Mouse (Mus musculus): ENCODE measurements around the gene Gm38431. TPM values are rescaled to one million over a fixed set of nuclear protein-coding genes. Genes with fewer than 3 reads are reported as not detected.
A peak's percentile ranks its signal among the peaks of the same experiment; 100 is the strongest.

Gene Gm38431
- polyA plus RNA-seq, 1 experiment, result 13.5 TPM

DNA sequence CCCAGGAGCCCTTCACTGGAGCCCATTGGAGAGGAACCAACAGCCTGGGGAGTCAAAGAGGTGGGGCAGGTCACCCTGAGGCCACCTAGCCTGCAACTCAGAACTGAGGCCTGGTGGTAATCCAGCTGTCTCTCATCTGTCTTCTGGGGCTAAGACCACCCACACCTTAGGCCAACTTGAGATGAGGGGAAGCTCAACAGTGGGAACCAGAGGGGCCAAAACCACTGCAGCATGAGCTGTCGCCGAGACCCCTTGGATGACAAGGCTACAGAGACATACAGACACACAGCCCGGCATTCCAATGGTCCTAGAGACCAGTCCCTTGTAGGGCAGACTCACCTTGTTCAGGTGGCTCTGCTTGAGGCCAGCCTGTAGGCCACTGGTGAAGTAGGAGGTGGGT is 16.2 kb downstream of the Gm38431 start:
- Histone ChIP-seq H3K27ac (ENCODE audit: control insufficient read depth, insufficient read depth, low read length) (no peak overlapping the region), H3K27me3 (ENCODE audit: control insufficient read depth, insufficient read depth, low read length) (no peaks in the 10 kb centered on the region), H3K4me1 (replicated peaks; ENCODE audit: control insufficient read depth, insufficient read depth, low read length) (peaks cover 4% of the 10 kb centered on the region; the same call in 1 of the 2 replicates), H3K4me3 (ENCODE audit: control insufficient read depth, insufficient read depth, low read length) (no peak overlapping the region), H3K36me3 (ENCODE audit: control insufficient read depth, insufficient read depth, low read length) (peaks cover 55% of the 10 kb centered on the region)
- TF ChIP-seq CTCF (IDR thresholded peaks at IDR 0.05; ENCODE audit: borderline replicate concordance, control insufficient read depth, extremely low read depth, insufficient read depth, low read length, poor library complexity) (no peak), POLR2A (IDR thresholded peaks at IDR 0.05; ENCODE audit: control insufficient read depth, extremely low read depth, insufficient read depth, low read length, poor library complexity) (no peak)
- no peak for DNase-seq
- WGBS, result 100% methylated on average over 3 of the region's 3 CpGs

DNA sequence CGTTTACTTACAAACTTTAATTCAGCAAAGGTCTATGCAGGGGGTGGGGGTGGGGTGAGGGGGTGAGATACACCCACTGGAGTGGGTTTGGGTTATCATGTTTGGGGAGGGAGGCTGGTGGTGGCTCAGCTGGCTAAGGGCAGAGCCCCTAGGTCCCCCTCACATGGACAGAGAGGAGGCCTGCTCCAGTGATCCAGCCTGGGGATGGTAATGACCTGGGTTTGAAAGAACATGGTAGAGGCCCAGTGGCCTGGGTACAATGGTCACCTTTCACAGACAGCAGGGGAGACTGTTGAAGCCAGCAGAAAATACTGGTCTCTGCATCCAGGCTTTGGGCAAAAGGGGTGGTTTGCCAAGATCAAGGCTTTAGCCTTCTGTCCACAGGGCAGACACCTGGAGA is 17.6 kb downstream of the Gm38431 start:
- no peak overlapping the region for H3K27ac ChIP-seq (ENCODE audit: control insufficient read depth, insufficient read depth, low read length)
- no peak overlapping the region for H3K4me3 ChIP-seq (ENCODE audit: control insufficient read depth, insufficient read depth, low read length)
- H3K27me3 ChIP-seq (ENCODE audit: control insufficient read depth, insufficient read depth, low read length), result no peaks in the 10 kb centered on the region
- no peak for TF ChIP-seq POLR2A (IDR thresholded peaks at IDR 0.05; ENCODE audit: control insufficient read depth, extremely low read depth, insufficient read depth, low read length, poor library complexity)
- no peak for TF ChIP-seq CTCF (IDR thresholded peaks at IDR 0.05; ENCODE audit: borderline replicate concordance, control insufficient read depth, extremely low read depth, insufficient read depth, low read length, poor library complexity)
- peaks cover 4% of the 10 kb centered on the region; the same call in 1 of the 2 replicates for H3K4me1 ChIP-seq (replicated peaks; ENCODE audit: control insufficient read depth, insufficient read depth, low read length)
- 70% methylated on average over 1 of the region's 1 CpGs for WGBS
- peaks cover 40% of the 10 kb centered on the region for H3K36me3 ChIP-seq (ENCODE audit: control insufficient read depth, insufficient read depth, low read length)
- DNase-seq, result no peak

DNA sequence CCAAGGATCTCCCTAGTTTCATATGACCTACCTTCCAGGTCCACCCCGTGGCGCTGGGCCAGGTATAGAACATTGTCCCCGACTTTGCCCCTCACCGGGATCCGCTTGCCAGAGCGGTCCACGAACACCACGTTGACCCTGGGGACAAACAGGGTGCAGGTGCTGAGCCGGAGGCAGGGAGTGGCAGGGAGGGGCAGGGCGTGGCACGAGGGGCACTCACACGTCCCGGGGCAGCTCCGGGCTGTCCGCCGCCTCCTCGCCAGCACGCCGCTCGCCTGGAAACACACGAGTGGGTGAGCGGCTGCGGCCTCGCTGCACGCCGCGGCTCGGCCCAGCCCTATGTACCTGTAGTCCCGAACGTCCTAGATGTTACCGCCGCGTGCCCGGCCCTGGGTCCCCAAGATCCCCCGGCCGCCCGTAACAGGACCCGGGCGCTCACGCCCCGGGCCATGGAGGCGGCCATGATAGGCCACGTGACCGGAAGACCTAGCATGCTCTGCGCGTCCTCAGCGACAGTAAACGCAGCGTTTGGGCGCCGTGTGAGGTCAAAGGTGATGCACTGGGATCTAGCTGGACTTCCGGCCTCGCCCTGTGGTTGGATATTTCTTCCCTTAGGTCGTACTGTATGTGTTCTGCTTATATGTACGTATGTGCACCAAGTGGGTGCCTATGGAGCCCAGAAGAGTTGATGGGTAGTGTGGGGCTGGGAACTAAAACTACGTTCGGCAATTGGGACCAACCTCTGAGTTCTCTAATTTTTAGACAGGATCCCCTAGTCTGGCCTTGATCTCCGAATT is 18.6 kb downstream of the Gm38431 start, which contains the start of the genes Gm49373 and Fdx1l:
Gm49373 (minus strand) TSS at position 53 of the 797 bp plus-strand sequence.
Fdx1l (minus strand) TSS at position 571 of the 797 bp plus-strand sequence.
- H3K36me3 ChIP-seq (ENCODE audit: control insufficient read depth, insufficient read depth, low read length), result peaks cover 31% of the 10 kb centered on the region
- WGBS, result 2% methylated on average over 58 of the region's 58 CpGs
- TF ChIP-seq POLR2A (IDR thresholded peaks at IDR 0.05; ENCODE audit: control insufficient read depth, extremely low read depth, insufficient read depth, low read length, poor library complexity) (no peak), CTCF (IDR thresholded peaks at IDR 0.05; ENCODE audit: borderline replicate concordance, control insufficient read depth, extremely low read depth, insufficient read depth, low read length, poor library complexity) (peak; percentile 42; the same call in 1 of the 2 replicates)

DNA sequence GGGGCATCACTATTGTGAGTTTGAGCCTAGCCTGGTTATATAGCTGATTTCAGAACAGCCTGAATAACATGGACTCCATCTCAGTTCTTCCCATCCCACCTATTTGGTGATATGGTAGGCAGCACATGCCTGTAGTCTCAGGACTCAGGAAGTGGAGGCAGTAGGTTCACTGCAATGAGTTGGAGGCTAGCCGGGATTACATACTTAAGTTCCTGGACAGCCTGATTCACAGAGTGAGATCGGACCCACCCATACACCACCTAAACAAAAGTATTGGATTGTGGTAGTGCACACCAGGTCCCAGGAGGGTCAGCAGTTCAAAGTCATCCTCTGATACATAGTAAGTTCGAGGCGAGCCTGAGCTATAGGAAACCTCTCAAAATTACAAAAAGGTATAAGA is 19.2 kb downstream of the Gm38431 start:
- Histone ChIP-seq H3K4me3 (ENCODE audit: control insufficient read depth, insufficient read depth, low read length) (peak overlapping the region; percentile 67), H3K36me3 (ENCODE audit: control insufficient read depth, insufficient read depth, low read length) (peaks cover 27% of the 10 kb centered on the region), H3K4me1 (replicated peaks; ENCODE audit: control insufficient read depth, insufficient read depth, low read length) (peaks cover 4% of the 10 kb centered on the region; the same call in 1 of the 2 replicates), H3K27ac (ENCODE audit: control insufficient read depth, insufficient read depth, low read length) (no peak overlapping the region), H3K27me3 (ENCODE audit: control insufficient read depth, insufficient read depth, low read length) (no peaks in the 10 kb centered on the region)
- WGBS, result 15% methylated on average over 4 of the region's 4 CpGs
- DNase-seq, result no peak
- TF ChIP-seq POLR2A (IDR thresholded peaks at IDR 0.05; ENCODE audit: control insufficient read depth, extremely low read depth, insufficient read depth, low read length, poor library complexity), result no peak
- no peak for TF ChIP-seq CTCF (IDR thresholded peaks at IDR 0.05; ENCODE audit: borderline replicate concordance, control insufficient read depth, extremely low read depth, insufficient read depth, low read length, poor library complexity)

More for the DNA sequence above, 18.6 kb downstream of the Gm38431 start, which contains the start of the genes Gm49373 and Fdx1l:
- no peaks in the 10 kb centered on the region for H3K27me3 ChIP-seq (ENCODE audit: control insufficient read depth, insufficient read depth, low read length)
- H3K27ac ChIP-seq (ENCODE audit: control insufficient read depth, insufficient read depth, low read length), result no peak within 1 kb of the TSS
- peaks cover 4% of the 10 kb centered on the region; the same call in 1 of the 2 replicates for H3K4me1 ChIP-seq (replicated peaks; ENCODE audit: control insufficient read depth, insufficient read depth, low read length)
- H3K4me3 ChIP-seq (ENCODE audit: control insufficient read depth, insufficient read depth, low read length), result peak within 1 kb of the TSS; percentile 67
- DNase-seq, result peak; percentile 84

DNA sequence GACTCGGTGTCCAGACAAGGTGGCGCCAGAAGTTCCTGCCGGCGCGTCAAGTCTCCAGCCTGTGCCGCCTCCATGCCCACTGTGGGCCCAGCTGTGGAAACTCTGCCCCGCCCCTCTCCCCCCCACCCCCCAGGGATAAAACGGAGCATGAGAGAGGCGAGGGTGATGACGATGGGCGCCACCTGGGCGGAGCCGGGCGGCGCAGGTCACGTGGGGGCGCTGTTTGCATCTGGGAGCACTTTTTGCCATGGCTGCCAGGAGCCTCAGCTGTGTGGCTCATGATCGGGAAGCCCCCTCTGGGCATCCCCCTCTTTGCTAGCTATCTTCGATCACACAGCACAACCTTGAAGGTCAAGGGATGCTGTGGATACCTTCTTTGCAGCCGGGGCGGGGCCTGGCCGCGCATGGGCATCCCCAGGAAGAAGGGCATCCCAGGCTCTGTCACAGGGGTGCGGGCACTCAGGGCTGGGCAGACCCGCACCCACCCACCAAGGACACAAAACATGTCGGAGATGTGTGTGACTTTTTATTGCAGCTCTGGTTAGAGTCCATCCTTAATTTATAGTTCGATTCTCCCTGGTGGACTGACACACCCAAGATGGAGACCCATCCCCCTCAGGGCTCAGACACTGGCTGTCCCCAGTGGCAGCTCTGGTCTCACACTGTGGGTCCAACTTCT is 24.7 kb downstream of the Gm38431 start, which contains the start of gene Zglp1:
Zglp1 (minus strand) TSS at position 88 of the 679 bp plus-strand sequence.
- Histone ChIP-seq H3K4me3 (ENCODE audit: control insufficient read depth, insufficient read depth, low read length) (no peak within 1 kb of the TSS), H3K27me3 (ENCODE audit: control insufficient read depth, insufficient read depth, low read length) (no peaks in the 10 kb centered on the region), H3K4me1 (replicated peaks; ENCODE audit: control insufficient read depth, insufficient read depth, low read length) (no peaks in the 10 kb centered on the region; the same call in 1 of the 2 replicates), H3K27ac (ENCODE audit: control insufficient read depth, insufficient read depth, low read length) (no peak within 1 kb of the TSS), H3K36me3 (ENCODE audit: control insufficient read depth, insufficient read depth, low read length) (no peaks in the 10 kb centered on the region)
- 98% methylated on average over 27 of the region's 27 CpGs for WGBS
- DNase-seq, result no peak
- no peak for TF ChIP-seq POLR2A (IDR thresholded peaks at IDR 0.05; ENCODE audit: control insufficient read depth, extremely low read depth, insufficient read depth, low read length, poor library complexity)
- TF ChIP-seq CTCF (IDR thresholded peaks at IDR 0.05; ENCODE audit: borderline replicate concordance, control insufficient read depth, extremely low read depth, insufficient read depth, low read length, poor library complexity), result no peak

DNA sequence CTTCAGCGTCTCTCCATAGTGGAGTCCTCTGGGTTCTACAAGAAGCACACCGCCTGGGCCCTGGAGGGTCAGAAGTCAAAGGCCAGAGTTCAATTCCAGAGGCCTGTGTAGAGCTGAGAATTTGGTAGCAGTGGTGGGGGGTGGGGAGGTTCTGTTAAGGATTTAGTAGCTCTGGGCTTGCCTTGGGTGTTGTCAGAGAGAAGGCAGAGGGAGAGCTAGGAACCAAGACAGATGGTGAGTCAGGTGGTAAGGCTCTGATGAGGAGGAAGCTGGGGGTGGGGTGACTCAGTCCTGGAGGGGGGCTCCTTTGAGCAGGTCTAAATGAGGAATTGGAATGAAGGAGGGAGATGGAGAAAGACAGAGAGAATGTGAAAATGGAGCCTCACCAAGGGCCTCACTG is 28.9 kb downstream of the Gm38431 start:
- Histone ChIP-seq H3K4me1 (replicated peaks; ENCODE audit: control insufficient read depth, insufficient read depth, low read length) (no peaks in the 10 kb centered on the region), H3K36me3 (ENCODE audit: control insufficient read depth, insufficient read depth, low read length) (no peaks in the 10 kb centered on the region), H3K27me3 (ENCODE audit: control insufficient read depth, insufficient read depth, low read length) (no peaks in the 10 kb centered on the region), H3K4me3 (ENCODE audit: control insufficient read depth, insufficient read depth, low read length) (no peak overlapping the region), H3K27ac (ENCODE audit: control insufficient read depth, insufficient read depth, low read length) (no peak overlapping the region)
- 96% methylated on average over 2 of the region's 2 CpGs for WGBS
- DNase-seq, result no peak
- TF ChIP-seq POLR2A (IDR thresholded peaks at IDR 0.05; ENCODE audit: control insufficient read depth, extremely low read depth, insufficient read depth, low read length, poor library complexity) (no peak), CTCF (IDR thresholded peaks at IDR 0.05; ENCODE audit: borderline replicate concordance, control insufficient read depth, extremely low read depth, insufficient read depth, low read length, poor library complexity) (no peak)

All from thymus, adult 2 months (tissue).